Mouse (Mus musculus) gastrocnemius, postnatal 4 days (tissue): ENCODE measurements around the gene Zfp213. TPM values are rescaled to one million over a fixed set of nuclear protein-coding genes. Genes with fewer than 3 reads are reported as not detected.
A peak's percentile ranks its signal among the peaks of the same experiment; 100 is the strongest.
"Not testable (repeated sequence)": the region's sequence is repeated elsewhere in the genome, so short reads cannot be mapped to it uniquely, and the experiment has no call there.

Experiments
- DNase-seq, 2 experiments: peaks; one replicate each; pipeline ENCODE4 v3.0.0; 2021 to 2022; ENCODE audit warnings: low spot score in 2 of 2, mixed read lengths in 2 of 2
- long read RNA-seq, 2 experiments: library from polyadenylated mRNA; stranded (forward); transcript quantifications; one replicate each; pipeline ENCODE4 v2.0.0; 2021
- total RNA-seq, 2 experiments: library from RNA; stranded (reverse); gene quantifications; 2 replicates each; pipeline ENCODE4 v1.2.3; 2021

Zfp213 gene
- total RNA-seq: 1 to 10 TPM; 4.7 to 5.3 TPM
- long read RNA-seq, experiment 1, transcript Zfp213-201 (6 exons, 2,686 nt): major isoform, 16 of 19 reads
- long read RNA-seq, experiment 1, partial matches to known transcripts: 0 of 19 reads
- long read RNA-seq, experiment 1, other reads (novel, unspliced or antisense): 3 of 19 reads
- long read RNA-seq, experiment 2, transcript Zfp213-201 (6 exons, 2,686 nt): major isoform, 11 of 13 reads
- long read RNA-seq, experiment 2, partial matches to known transcripts: 0 of 13 reads
- long read RNA-seq, experiment 2, other reads (novel, unspliced or antisense): 2 of 13 reads

DNA sequence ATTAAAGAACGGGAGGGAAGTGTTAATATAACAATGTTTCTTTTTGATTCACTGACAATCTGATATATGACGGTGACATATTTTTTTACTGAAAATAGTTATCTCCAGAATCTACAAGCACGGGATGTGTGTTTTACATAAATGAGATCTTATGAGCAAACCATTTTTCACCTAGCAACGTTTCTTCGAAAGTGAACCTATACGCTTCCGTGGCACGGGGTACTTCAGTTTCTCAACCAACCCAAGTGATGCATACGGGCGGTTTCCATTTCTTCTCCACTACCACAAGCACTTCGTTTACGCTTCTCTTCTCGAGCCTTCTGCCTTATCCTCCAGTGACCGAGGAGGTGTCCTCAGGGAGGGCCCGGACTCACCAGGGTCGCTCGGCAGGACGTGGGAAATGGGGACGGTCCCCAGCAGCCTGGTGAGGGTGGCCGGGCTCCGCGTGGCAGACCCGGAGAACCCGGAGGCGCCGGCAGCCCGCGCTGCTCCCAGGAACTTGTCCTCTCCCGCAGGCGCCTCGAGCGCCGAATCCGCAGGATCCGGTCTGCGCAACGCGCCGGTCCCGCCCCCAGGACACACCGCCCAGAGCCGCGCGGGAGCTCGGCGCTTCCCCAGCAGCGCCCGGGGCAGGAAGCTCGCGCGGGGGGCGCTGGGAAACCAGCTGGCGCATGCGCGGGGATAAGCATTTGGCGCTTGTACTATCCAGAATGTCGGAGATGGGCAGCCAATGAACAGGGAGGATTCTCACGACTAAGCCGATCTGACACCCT lies at the start of gene Zfp213:
TSS of gene Zfp213 (minus strand) at position 644 of the 773 bp plus-strand sequence.
- DNase-seq: peak; percentile 94

DNA sequence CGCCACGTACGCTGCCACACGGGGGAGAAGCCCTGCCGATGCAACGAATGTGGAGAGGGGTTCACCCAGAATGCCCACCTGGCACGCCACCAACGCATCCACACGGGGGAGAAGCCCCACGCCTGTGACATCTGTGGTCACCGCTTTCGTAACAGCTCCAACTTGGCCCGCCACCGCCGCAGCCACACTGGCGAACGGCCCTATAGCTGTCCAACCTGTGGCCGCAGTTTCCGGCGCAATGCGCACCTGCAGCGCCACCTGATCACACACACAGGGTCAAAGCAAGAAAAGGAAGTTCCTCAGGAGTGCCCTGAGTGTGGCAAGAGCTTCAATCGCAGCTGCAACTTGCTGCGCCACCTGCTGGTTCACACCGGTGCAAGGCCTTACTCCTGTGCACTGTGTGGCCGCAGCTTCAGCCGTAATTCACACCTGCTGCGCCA lies 46.3 kb upstream of the Zfp213 start:
- peak in 1 of 2 experiments; percentile 54 for DNase-seq

- DNase-seq: no peak
Observed at GRCm38 (mm10) chr17:23609612-23610011, 45.6 kb upstream of the Zfp213 start.

- DNase-seq: no peak
Observed at GRCm38 (mm10) chr17:23605220-23605619, 41.2 kb upstream of the Zfp213 start.

- DNase-seq: no peak
Observed at GRCm38 (mm10) chr17:23604394-23604793, 40.4 kb upstream of the Zfp213 start.

DNA sequence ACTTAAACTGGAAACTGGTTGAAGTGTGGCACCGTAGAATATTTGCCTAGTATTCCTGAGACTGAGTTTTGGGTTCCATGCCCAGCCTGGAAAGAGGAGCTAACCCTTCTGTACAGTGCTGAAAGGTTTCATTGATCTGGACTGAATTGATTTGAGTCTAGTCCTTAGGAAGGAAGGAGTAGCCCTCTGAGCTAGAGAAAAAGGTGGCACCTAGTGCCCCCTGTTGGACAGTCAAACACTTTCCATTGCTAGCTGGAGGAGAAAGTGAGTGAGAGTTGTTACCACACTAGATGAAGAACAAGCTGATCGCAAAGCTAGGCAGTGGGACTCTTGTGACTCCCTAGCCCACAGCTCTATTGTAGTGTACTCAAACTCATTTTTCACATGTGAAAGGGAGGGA lies 39.5 kb upstream of the Zfp213 start:
- DNase-seq: no peak

DNA sequence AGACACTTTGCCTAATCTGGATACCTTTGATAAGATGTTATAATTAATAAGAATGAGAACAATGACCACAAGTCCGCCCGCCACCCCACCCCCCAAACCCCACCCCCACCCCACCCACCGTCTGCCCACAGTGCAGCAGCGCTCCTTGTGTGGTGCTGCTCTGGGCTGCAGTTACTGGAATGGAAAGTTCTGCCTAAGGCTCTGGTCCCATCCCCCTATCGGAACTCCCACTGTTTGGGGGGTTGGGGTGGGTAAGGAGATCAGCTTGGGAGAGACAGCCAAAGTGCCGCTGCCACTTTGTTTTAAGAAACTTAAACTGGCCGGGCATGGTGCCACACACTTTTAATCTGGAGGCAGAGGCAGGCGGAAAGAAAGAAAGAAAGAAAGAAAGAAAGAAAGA lies 39.0 kb upstream of the Zfp213 start:
- DNase-seq: no peak

DNA sequence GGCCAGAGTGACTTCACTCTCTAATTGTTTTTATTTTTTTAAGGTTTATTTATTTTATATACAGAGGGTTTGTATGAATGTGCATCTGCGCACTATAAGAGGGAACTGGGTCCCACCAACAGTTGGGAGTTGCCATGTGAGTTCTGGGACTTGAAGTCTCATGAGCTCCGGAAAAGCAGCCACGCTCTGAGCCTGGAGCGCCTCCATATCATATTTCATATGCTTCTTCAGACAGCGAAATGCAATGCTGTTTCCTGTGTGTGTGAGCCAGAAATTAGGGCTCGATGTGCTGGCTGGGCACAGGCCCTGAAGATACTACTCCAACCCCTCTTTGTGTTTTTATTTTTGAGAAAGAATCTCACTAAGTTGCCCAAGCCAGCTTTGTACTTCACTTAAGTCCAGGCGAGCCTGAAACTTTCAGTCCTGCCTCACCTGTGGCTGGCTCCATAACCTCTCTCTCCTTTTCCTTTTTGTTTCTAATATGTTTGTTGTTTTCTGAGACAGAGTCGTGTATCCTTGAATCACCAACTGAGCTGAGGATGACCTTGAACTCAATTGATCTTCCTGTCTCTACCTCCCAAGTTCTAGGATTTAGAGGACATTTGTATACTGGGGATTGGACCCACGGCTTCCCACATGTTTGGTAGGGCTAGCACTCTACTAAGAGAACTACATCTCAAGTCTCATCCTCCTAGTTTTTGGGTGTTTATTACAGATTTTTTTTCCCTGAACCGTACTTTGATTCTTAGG lies 38.0 kb upstream of the Zfp213 start:
- no peak for DNase-seq

GRCm38 (mm10) chr17:23600641-23601622 lies 36.9 kb upstream of the Zfp213 start, which contains the start of gene Zscan10:
TSS of gene Zscan10 (plus strand) at chr17:23600856.
- DNase-seq: no peak

DNA sequence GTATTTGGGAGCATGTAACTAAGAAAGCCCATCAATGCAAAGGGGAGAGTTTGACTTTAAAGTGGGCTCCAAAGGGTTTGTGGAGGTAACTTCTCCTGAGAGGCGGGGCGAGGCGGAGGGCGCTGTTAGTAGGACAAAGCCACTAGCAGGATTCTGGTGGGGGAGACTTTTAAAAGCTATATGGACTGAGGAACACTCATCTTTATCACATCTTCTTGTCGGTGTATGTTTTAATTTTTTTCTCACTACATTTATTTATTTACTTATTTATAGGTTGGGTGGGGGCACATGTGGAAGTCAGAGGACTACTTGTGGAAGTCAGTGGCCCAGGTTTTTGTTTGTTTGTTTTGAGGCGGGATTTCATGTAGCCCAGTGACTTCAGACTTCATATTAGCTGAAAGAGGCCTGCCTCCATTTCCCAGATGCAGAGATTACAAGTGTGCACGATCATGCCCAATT lies 35.6 kb upstream of the Zfp213 start:
- DNase-seq: no peak

- DNase-seq: peak; percentile 60 to 78
Observed at GRCm38 (mm10) chr17:23598582-23599552, 34.8 kb upstream of the Zfp213 start, which contains the start of gene Zfp13. TSS of gene Zfp13 (minus strand) at chr17:23599487.

DNA sequence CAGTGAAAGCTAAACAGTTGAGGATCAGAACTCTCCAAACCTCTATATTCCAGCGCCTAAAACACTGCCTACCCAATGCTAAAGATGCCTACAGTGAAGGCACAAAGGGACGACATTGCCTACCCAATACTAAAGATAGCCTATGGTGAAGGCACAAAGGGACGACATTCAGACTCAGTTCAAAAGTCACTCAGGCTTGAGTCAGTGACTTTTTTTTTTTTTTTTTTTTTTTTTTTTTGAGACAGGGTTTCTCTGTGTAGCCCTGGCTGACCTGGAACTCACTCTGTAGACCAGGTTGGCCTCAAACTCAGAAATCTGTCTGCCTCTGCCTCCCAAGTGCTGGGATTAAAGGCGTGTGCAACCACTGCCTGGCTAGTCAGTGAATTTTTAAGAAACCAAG lies 31.1 kb upstream of the Zfp213 start:
- DNase-seq: not testable (repeated sequence)

- no peak for DNase-seq
Observed at GRCm38 (mm10) chr17:23592926-23593300, 28.9 kb upstream of the Zfp213 start.

GRCm38 (mm10) chr17:23592208-23592925 lies 28.3 kb upstream of the Zfp213 start:
- peak; percentile 85 to 92 for DNase-seq

DNA sequence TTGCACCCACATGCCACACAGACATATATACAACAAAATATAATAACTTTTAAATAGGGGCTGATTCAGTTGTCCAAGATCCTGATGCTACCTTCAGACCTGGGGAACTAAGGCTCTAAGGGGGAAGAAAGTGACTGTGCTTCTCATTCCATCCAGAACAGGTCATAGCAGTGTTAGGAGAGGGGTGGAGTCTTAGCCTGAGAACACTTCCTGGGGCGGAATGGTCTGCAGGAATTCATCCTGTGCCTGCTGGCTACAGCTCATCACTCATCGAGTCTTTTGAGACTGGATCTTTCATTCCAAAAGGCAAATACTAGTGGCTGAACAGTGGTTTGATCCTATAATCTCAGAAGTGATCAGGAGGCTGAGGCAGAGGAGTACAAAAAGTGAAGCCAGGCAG lies 23.2 kb upstream of the Zfp213 start:
- no peak for DNase-seq

GRCm38 (mm10) chr17:23585721-23586491 lies 21.9 kb upstream of the Zfp213 start:
- peak; percentile 41 to 58 for DNase-seq

GRCm38 (mm10) chr17:23584786-23585185 lies 20.7 kb upstream of the Zfp213 start:
- no peak for DNase-seq
